Mouse (Mus musculus) skeletal muscle tissue, adult 2 months (tissue): ENCODE measurements around the gene Serpinb6a.

Source experiments
- DNase-seq: peaks from one replicate; pipeline ENCODE4 v3.0.0-alpha.2; 2012; ENCODE audit warnings: low read depth, low spot score

Serpinb6a gene

GRCm38 (mm10) chr13:33906821-33907220, 95.8 kb downstream of the Serpinb6a start:
- no peak for DNase-seq

GRCm38 (mm10) chr13:33905176-33905954, 97.2 kb downstream of the Serpinb6a start, which contains the start of gene Serpinb6c:
TSS of gene Serpinb6c (minus strand) at chr13:33905708.
- no peak for DNase-seq

DNA sequence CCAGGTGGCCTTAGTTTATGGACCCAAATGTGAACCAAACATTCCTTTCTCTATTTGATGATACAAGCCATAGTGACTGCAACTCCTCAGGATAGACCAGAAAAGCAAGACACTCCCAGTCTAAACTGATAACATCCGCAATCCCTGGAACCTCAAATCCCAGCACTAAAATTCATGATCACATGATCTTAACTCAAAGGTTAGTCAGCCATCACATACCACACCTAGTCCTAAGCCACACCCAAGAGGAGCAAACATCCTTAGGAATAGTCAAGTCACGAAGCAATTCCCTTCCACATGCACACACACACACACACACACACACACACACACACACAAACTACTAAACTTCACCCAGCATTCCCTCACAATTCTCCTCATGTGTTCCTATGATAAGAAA, 99.3 kb downstream of the Serpinb6a start:
- DNase-seq, result no peak

DNA sequence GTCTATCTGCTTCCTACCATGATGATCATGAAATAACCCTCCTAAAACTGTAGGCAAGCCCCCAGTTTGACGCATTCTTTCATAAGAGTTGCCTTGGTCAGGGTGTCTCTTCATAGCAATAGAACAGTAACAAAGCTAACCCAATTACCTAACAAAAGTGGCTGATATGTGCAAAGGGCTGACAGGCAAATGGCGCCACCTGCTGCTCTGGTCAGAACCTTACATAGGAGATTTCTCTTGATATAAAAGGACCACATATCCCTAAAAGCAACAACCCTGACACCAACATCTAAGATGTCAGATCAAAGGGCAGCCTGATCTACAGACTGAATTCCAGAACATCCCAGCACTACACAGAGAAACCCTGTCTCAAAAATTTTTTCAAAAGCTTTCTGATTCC, 108.4 kb downstream of the Serpinb6a start:
- DNase-seq, result no peak
